Mouse (Mus musculus) thymus, postnatal 0 days (tissue): ENCODE results near the gene Gm10491. TPM values are rescaled to one million over a fixed set of nuclear protein-coding genes. Genes with fewer than 3 reads are reported as not detected.

Source experiments
- DNase-seq: peaks from one replicate; pipeline ENCODE4 v3.0.0-alpha.2; 2015; ENCODE audit warnings: low spot score
- polyA plus RNA-seq: library from polyadenylated mRNA; unstranded; fragments of >200 nt; fragmentation: Nextera tagmentation; extraction: Ambion mirVana; gene quantifications from 2 replicates; pipeline ENCODE4 v1.2.1, GENCODE M21; 2015

Gene Gm10491
- polyA plus RNA-seq, 1 experiment from 2014 or later, result not detected

GRCm38 (mm10) chrX:7883841-7884567 lies 23.6 kb downstream of the Gm10491 start, which contains the start of gene Slc35a2:
Gene Slc35a2 (plus strand): TSS chrX:7884028.
- peak; percentile 64 for DNase-seq

GRCm38 (mm10) chrX:7879819-7880218 lies 27.8 kb downstream of the Gm10491 start:
- peak; percentile 66 for DNase-seq

- DNase-seq, result no peak
Observed at GRCm38 (mm10) chrX:7878495-7878894, 29.1 kb downstream of the Gm10491 start.

GRCm38 (mm10) chrX:7878007-7878419 lies 29.6 kb downstream of the Gm10491 start, which contains the start of gene Pim2:
Gene Pim2 (plus strand): TSS chrX:7878262.
- peak; percentile 91 for DNase-seq

GRCm38 (mm10) chrX:7869826-7870225 lies 37.8 kb downstream of the Gm10491 start:
- DNase-seq, result no peak

- DNase-seq, result no peak
Observed at GRCm38 (mm10) chrX:7868506-7868905, 39.1 kb downstream of the Gm10491 start.

GRCm38 (mm10) chrX:7867141-7867540 lies 40.5 kb downstream of the Gm10491 start:
- DNase-seq, result no peak

GRCm38 (mm10) chrX:7865786-7866185 lies 41.8 kb downstream of the Gm10491 start:
- DNase-seq, result no peak

- DNase-seq, result peak; percentile 48
Observed at GRCm38 (mm10) chrX:7865343-7865742, 42.3 kb downstream of the Gm10491 start.

GRCm38 (mm10) chrX:7864551-7864950 lies 43.1 kb downstream of the Gm10491 start:
- DNase-seq, result no peak

GRCm38 (mm10) chrX:7863181-7863580 lies 44.5 kb downstream of the Gm10491 start:
- no peak for DNase-seq

- no peak for DNase-seq
Observed at GRCm38 (mm10) chrX:7859191-7859753, 48.4 kb downstream of the Gm10491 start.

Other genes with a start within 250 kb of the Gm10491 start
- gene Plp2, start 236.4 kb downstream of the Gm10491 start, polyA plus RNA-seq, result 81.2 and 84.1 TPM in 2 replicates
- 0.49 and 0.55 TPM in 2 replicates for gene Magix, start 226.6 kb downstream of the Gm10491 start, polyA plus RNA-seq
- gene Gpkow, start 210.7 kb downstream of the Gm10491 start, polyA plus RNA-seq, result 28.8 and 28.9 TPM in 2 replicates
- 42.2 and 45.5 TPM in 2 replicates for gene Wdr45, start 193.5 kb downstream of the Gm10491 start, polyA plus RNA-seq
- 0.46 and 1.0 TPM in 2 replicates for gene Gm45208, start 185.6 kb downstream of the Gm10491 start, polyA plus RNA-seq
- gene Praf2, start 179.4 kb downstream of the Gm10491 start, polyA plus RNA-seq, result 14.7 and 20.6 TPM in 2 replicates
- 6.7 and 8.2 TPM in 2 replicates for gene Ccdc120, start 156.9 kb downstream of the Gm10491 start, polyA plus RNA-seq
- 11.4 TPM in 2 replicates for gene Tfe3, start 145.3 kb downstream of the Gm10491 start, polyA plus RNA-seq
- gene Gripap1, start 118.1 kb downstream of the Gm10491 start, polyA plus RNA-seq, result 40.2 and 48.1 TPM in 2 replicates
- 0.12 and 0.18 TPM in 2 replicates for gene Kcnd1, start 85.5 kb downstream of the Gm10491 start, polyA plus RNA-seq
- gene Otud5, start 66.5 kb downstream of the Gm10491 start, polyA plus RNA-seq, result 55.0 and 55.6 TPM in 2 replicates
- gene Pim2, start 29.6 kb downstream of the Gm10491 start, polyA plus RNA-seq, result 14.0 and 14.5 TPM in 2 replicates
- gene Slc35a2, start 23.8 kb downstream of the Gm10491 start, polyA plus RNA-seq, result 24.5 and 28.3 TPM in 2 replicates
- 142 and 154 TPM in 2 replicates for gene Pqbp1, start 8.6 kb downstream of the Gm10491 start, polyA plus RNA-seq
- 118 and 135 TPM in 2 replicates for gene Timm17b, start 8.5 kb downstream of the Gm10491 start, polyA plus RNA-seq
- not detected in 2 replicates for gene Gm10490, start 1.7 kb upstream of the Gm10491 start, polyA plus RNA-seq
- gene Pcsk1n, start 12.0 kb upstream of the Gm10491 start, polyA plus RNA-seq, result 0.18 and 0.21 TPM in 2 replicates
- gene Eras, start 20.8 kb upstream of the Gm10491 start, polyA plus RNA-seq, result not detected in 2 replicates
- gene Hdac6, start 40.1 kb upstream of the Gm10491 start, polyA plus RNA-seq, result 10.0 and 10.3 TPM in 2 replicates
- 2.9 and 3.1 TPM in 2 replicates for gene Gata1, start 70.2 kb upstream of the Gm10491 start, polyA plus RNA-seq
- gene Glod5, start 110.7 kb upstream of the Gm10491 start, polyA plus RNA-seq, result 0.27 TPM in 1 of 2 replicates, not detected in the other
- gene Suv39h1, start 166.9 kb upstream of the Gm10491 start, polyA plus RNA-seq, result 60.7 and 62.4 TPM in 2 replicates
- 13.7 and 18.2 TPM in 2 replicates for gene Was, start 182.7 kb upstream of the Gm10491 start, polyA plus RNA-seq
- 10.9 and 13.3 TPM in 2 replicates for gene Wdr13, start 225.1 kb upstream of the Gm10491 start, polyA plus RNA-seq
- gene Rbm3, start 238.0 kb upstream of the Gm10491 start, polyA plus RNA-seq, result 1,171 and 1,412 TPM in 2 replicates